Mouse (Mus musculus) cerebellum, adult 2 months (tissue): ENCODE measurements around the gene Hapln2.

Experiments
- CTCF ChIP-seq: fragments of 200-500 bp; IDR thresholded peaks from 2 replicates; pipeline ENCODE4 v1.5.1; 2011; ENCODE audit warnings: low read depth, mild to moderate bottlenecking, control low read depth, low read length, moderate library complexity, borderline replicate concordance; ENCODE audit not compliant: insufficient read depth
- POLR2A ChIP-seq: fragments of 200-500 bp; IDR thresholded peaks from 2 replicates; pipeline ENCODE4 v1.6.1; 2011; ENCODE audit warnings: low read length, control low read depth, borderline replicate concordance; ENCODE audit not compliant: insufficient read depth

GRCm38 (mm10) chr3:87996971-87997614 is 30.3 kb downstream of the Hapln2 start:
- TF ChIP-seq POLR2A (no peak), CTCF (no peak)
